ENCODE assay signal across 16 mouse cellular contexts in genomic region chr14:48993861-48994260, GRCm38 (mm10).
"Had no signal": no experiment of that assay in that cellular context is flagged by ENCODE, and none has a peak within 500 bp of the region (broad histone marks: within the 10 kb centered on the region; RNA-seq: fewer than 3 reads in every experiment).

No protein-coding gene starts in this region.

- H3K4me2 ChIP-seq: neural tube, embryonic 13.5 days; neural tube, embryonic 15.5 days; stomach, embryonic 15.5 days had no signal

- H3K9ac ChIP-seq: neural tube, embryonic 13.5 days; neural tube, embryonic 15.5 days; stomach, embryonic 15.5 days had no signal

- H3K27ac ChIP-seq: neural tube, embryonic 13.5 days; neural tube, embryonic 15.5 days; stomach, embryonic 15.5 days; stomach, postnatal 0 days had no signal

- H3K27me3 ChIP-seq: neural tube, embryonic 13.5 days; stomach, embryonic 15.5 days had no signal

- DNase-seq: retina, postnatal 1 day; right cerebral cortex, adult 18-20 months; right cerebral cortex, postnatal 14 days; right cerebral cortex, postnatal 25 days; right cerebral cortex, postnatal 4 days; spleen, adult 18-20 months; thymus, adult 18-20 months; thymus, adult 2 months; thymus, postnatal 14 days; thymus, postnatal 25 days; thymus, postnatal 36 days; thymus, postnatal 4 days had no signal

- H3K4me3 ChIP-seq: neural tube, embryonic 13.5 days; neural tube, embryonic 15.5 days; stomach, embryonic 15.5 days had no signal

- H3K4me1 ChIP-seq: stomach, embryonic 15.5 days had no signal

- H3K36me3 ChIP-seq: neural tube, embryonic 13.5 days; neural tube, embryonic 15.5 days; stomach, embryonic 15.5 days had no signal

- H3K9me3 ChIP-seq: neural tube, embryonic 13.5 days; neural tube, embryonic 15.5 days; stomach, embryonic 15.5 days had no signal
